Mouse (Mus musculus) embryonic facial prominence, embryonic 10.5 days (tissue): ENCODE measurements around the gene Il1rapl1. TPM values are rescaled to one million over a fixed set of nuclear protein-coding genes. Genes with fewer than 3 reads are reported as not detected.

ENCODE experiments used
- DNase-seq: peaks from one replicate; pipeline ENCODE4 v3.0.0-alpha.2; 2017; ENCODE audit warnings: low spot score
- H3K27ac ChIP-seq: fragments of 300-500 bp; sonication (generic); replicated peaks from 2 replicates; pipeline ENCODE4 v1.5.1; 2016; ENCODE audit warnings: mild to moderate bottlenecking
- H3K27me3 ChIP-seq: fragments of 300-500 bp; sonication (generic); replicated peaks from 2 replicates; pipeline ENCODE4 v1.6.1; 2016; ENCODE audit warnings: low read depth, mild to moderate bottlenecking; ENCODE audit not compliant: poor library complexity, severe bottlenecking
- H3K36me3 ChIP-seq: fragments of 300-500 bp; sonication (generic); replicated peaks from 2 replicates; pipeline ENCODE4 v1.6.1; 2016; ENCODE audit warnings: mild to moderate bottlenecking, moderate library complexity
- H3K4me1 ChIP-seq: fragments of 300-500 bp; sonication (generic); 2 replicates; pipeline ENCODE4 v1.6.1; 2016
- H3K4me3 ChIP-seq: fragments of 300-500 bp; sonication (generic); 2 replicates; pipeline ENCODE4 v1.5.1; 2016; ENCODE audit warnings: mild to moderate bottlenecking, moderate library complexity
- H3K9me3 ChIP-seq: fragments of 300-500 bp; sonication (generic); 2 replicates; pipeline ENCODE4 v1.6.1; 2016; ENCODE audit warnings: mild to moderate bottlenecking
- WGBS: fragments of 180-500 bp; shearing (Covaris S2); methylation state at CpG from one replicate; pipeline ENCODE4 v1.1.7; 2016; 5-methylcytosine and 5-hydroxymethylcytosine counted together
- polyA plus RNA-seq: library from polyadenylated mRNA; unstranded; fragments of >200 nt; fragmentation: Nextera tagmentation; extraction: Ambion mirVana; gene quantifications from 2 replicates; pipeline ENCODE4 v1.2.1, GENCODE M21; 2016

Il1rapl1 gene
- polyA plus RNA-seq, result 0.18 and 0.39 TPM in 2 replicates

DNA sequence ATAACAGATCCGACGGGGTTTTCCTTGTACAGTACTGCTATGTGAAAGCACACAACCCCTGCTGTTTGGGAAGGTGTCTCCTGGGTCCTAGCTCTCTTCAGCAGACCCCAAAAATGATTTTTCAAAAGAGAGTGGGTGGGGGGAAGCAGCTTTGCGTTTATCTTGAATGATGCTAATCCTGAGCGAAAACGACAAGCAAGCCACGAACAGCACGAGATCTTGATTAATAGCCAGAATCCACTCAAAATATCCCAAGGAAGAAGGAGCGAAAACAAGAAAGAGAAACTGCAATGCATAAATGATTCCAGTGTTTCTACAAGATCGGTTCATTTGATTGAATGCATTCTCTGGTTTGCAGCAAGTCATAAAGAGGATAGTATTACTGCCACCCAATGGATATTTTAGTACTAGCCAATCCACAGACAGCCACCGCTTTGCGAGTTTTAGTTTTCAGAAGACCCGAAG is at the start of gene Il1rapl1:
Gene Il1rapl1 (minus strand): TSS at position 37 of the 465 bp plus-strand sequence.
- no peaks in the 10 kb centered on the region for H3K36me3 ChIP-seq
- peak within 1 kb of the TSS; percentile 51 for H3K4me3 ChIP-seq
- peak; percentile 20 for DNase-seq
- no peaks in the 10 kb centered on the region for H3K4me1 ChIP-seq
- H3K9me3 ChIP-seq, result no peaks in the 10 kb centered on the region
- H3K27me3 ChIP-seq, result peaks cover 18% of the 10 kb centered on the region
- no peak within 1 kb of the TSS for H3K27ac ChIP-seq
- WGBS, result 19% methylated on average over 12 of the region's 12 CpGs

DNA sequence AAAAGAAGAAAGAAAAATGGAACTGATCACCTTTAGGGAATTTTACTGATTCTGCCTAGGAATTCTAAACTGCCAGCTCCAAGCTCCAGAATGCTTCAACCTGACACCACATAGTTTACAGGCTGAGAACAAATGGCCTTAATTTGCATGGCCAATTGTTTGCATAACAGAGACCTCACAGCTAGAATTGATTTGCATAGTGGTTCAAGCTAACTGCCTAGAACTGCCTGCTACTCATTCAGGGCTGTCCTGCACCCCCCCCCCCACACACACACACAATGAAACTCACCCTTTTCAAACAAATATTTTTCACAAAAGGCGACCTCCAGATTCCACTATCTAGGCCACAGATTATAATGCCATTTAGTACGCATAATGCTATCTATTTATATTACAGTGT is 42.6 kb upstream of the Il1rapl1 start:
- no peak overlapping the region for H3K27ac ChIP-seq
- no peaks in the 10 kb centered on the region for H3K4me1 ChIP-seq
- no peaks in the 10 kb centered on the region for H3K27me3 ChIP-seq
- DNase-seq, result no peak
- H3K9me3 ChIP-seq, result no peaks in the 10 kb centered on the region
- 41% methylated on average over 2 of the region's 2 CpGs for WGBS
- no peaks in the 10 kb centered on the region for H3K36me3 ChIP-seq
- H3K4me3 ChIP-seq, result no peak overlapping the region

DNA sequence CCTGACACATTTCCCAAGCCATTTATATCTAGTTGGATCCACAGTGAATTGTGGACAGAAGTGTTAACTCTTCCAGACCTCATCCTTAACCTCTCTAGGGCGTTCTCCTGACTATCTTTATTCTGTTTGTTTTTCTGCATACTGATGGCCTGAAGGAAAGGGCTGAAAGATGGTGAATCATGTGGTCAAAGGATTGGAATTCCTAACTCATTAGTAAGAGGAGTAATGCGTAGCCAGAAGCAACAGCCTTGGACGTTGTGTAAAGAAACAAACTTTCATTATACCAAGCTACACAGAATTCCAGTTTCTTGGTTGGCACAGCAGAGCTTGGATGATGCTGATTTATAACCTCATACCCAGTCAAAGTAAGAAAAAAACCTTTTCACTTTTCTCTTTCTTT is 10.2 kb upstream of the Il1rapl1 start:
- Histone ChIP-seq H3K36me3 (no peaks in the 10 kb centered on the region), H3K27me3 (no peaks in the 10 kb centered on the region), H3K27ac (no peak overlapping the region), H3K4me3 (no peak overlapping the region), H3K4me1 (no peaks in the 10 kb centered on the region), H3K9me3 (no peaks in the 10 kb centered on the region)
- no peak for DNase-seq
- 44% methylated on average over 3 of the region's 3 CpGs for WGBS

DNA sequence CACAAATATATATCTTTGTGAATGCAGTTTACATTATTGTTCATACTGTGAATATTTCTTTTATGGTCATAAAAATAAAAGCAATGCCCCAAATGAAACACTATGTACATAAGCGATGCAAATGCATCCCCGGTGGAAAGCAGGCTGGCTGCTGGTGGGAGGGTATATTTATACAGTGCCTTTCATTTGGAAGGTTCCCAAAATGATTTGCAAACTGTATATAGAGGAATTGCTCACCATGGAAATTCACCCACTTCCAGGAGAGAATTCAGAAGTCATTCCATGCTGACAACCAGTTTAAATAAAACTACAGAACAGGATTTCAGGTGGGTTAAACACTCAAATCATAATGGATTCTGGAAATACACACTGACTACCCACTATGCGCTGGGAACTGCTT is 4.6 kb upstream of the Il1rapl1 start:
- WGBS, result 86% methylated on average over 3 of the region's 3 CpGs
- Histone ChIP-seq H3K27ac (no peak overlapping the region), H3K27me3 (no peaks in the 10 kb centered on the region), H3K4me1 (no peaks in the 10 kb centered on the region), H3K4me3 (no peak overlapping the region), H3K9me3 (no peaks in the 10 kb centered on the region), H3K36me3 (no peaks in the 10 kb centered on the region)
- DNase-seq, result no peak

DNA sequence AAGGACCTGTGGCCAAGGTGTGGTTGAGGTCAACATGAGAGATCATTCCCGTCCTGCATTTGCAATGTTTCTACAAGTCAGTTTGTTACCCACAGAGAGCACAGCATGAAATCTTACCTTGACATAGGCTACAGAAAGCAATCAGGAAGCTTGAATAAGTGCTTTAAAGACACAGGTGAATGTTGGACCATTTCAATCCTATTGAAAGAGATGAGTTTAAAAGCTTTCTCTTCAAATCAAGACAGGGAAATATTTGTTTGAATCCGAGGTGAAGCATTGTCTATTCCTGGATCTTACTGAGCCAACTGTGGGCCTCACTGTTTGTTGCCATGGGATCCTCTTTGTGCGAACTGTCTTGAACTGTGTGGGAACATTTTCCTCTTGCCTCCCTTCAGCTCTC is 2.4 kb upstream of the Il1rapl1 start:
- no peak overlapping the region for H3K4me3 ChIP-seq
- no peaks in the 10 kb centered on the region for H3K4me1 ChIP-seq
- DNase-seq, result no peak
- peaks cover 18% of the 10 kb centered on the region for H3K27me3 ChIP-seq
- 52% methylated on average over 3 of the region's 3 CpGs for WGBS
- no peaks in the 10 kb centered on the region for H3K9me3 ChIP-seq
- no peaks in the 10 kb centered on the region for H3K36me3 ChIP-seq
- no peak overlapping the region for H3K27ac ChIP-seq

DNA sequence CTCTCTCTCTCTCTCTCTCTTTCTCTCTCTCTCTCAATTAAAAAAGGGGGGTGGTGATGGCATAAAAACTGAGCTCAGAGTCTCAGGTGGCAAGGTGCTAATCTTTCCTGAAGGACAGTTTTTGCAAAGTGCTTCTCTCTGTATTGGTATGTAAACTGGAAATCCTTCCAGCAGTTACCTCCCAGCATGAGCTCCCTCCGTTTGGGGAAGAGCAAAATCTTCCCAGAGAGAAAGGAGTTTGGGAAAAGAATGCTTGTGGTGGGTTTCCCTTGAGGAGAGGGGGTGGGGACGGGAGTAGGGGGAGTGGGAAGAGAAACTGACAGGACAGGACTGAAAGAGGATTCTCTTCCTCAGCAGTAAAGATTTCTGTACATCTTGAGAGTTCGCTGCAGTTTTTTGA is 881 bp upstream of the Il1rapl1 start:
- WGBS, result 7% methylated on average over 3 of the region's 3 CpGs
- peaks cover 18% of the 10 kb centered on the region for H3K27me3 ChIP-seq
- peak overlapping the region; percentile 51 for H3K4me3 ChIP-seq
- H3K4me1 ChIP-seq, result no peaks in the 10 kb centered on the region
- no peak overlapping the region for H3K27ac ChIP-seq
- no peak for DNase-seq
- H3K36me3 ChIP-seq, result no peaks in the 10 kb centered on the region
- H3K9me3 ChIP-seq, result no peaks in the 10 kb centered on the region

DNA sequence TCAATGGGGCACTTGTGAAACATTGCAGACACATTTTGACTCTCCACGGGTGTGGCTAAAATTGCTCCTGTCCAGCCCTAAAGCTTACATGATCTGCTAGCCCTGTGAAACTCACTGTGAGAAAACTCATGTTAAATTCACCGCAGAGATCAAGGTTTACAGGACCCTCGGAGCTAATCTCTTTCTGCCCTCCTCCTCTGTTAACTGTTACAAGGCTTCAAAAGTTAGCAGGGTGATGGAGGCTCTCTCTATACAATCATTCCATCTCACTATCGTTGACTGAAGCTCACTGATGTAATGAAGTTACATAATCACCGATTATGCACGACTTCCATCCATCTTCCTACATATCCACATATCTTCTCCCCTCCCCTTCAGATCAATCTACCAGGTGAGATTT is 1.9 kb downstream of the Il1rapl1 start:
- Histone ChIP-seq H3K36me3 (no peaks in the 10 kb centered on the region), H3K9me3 (no peaks in the 10 kb centered on the region), H3K27me3 (peaks cover 18% of the 10 kb centered on the region), H3K4me1 (no peaks in the 10 kb centered on the region), H3K4me3 (no peak overlapping the region), H3K27ac (no peak overlapping the region)
- DNase-seq, result no peak
- 60% methylated on average over 6 of the region's 6 CpGs for WGBS

DNA sequence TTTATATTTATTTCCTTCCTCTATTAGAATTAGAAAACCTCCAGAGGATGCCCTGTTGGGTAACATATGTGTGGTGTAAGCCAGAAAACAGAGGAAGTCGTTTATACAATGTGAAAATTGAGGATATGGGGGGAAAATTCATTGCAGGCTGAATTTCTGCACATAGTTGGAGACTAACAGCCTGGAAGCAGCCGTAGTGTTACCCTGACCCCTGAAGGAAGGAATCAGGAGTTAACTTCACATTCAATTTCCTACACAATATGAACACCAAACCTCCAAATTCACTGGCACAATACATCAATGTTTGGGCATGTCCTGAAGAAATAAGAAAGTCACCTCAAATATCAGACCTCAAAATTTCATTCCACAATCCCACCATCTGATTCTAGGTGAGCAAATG is 3.2 kb downstream of the Il1rapl1 start:
- no peak overlapping the region for H3K27ac ChIP-seq
- no peak for DNase-seq
- no peaks in the 10 kb centered on the region for H3K36me3 ChIP-seq
- 43% methylated on average over 2 of the region's 2 CpGs for WGBS
- H3K9me3 ChIP-seq, result no peaks in the 10 kb centered on the region
- no peak overlapping the region for H3K4me3 ChIP-seq
- no peaks in the 10 kb centered on the region for H3K4me1 ChIP-seq
- peaks cover 18% of the 10 kb centered on the region for H3K27me3 ChIP-seq

DNA sequence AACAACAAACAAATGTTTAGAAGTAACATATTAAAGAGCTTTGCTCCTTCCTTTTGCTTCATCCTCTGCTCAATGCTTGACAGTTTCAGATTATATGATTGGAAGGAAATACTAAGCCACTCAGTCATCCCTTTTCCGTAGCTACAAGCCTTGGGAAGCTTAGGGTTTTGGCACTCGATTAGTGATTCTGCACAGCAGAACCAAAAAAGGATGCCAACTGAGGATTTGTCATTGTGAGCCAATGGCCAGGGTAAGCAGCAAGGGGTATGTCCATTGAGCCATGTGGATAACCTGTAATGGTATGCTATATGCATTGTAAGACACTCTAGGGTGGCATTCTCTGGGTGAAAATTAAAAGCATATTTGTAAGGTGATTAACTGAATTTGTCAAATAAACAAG is 5.7 kb downstream of the Il1rapl1 start:
- WGBS, result 71% methylated on average over 2 of the region's 2 CpGs
- Histone ChIP-seq H3K27me3 (peaks cover 16% of the 10 kb centered on the region), H3K4me1 (no peaks in the 10 kb centered on the region), H3K4me3 (no peak overlapping the region), H3K9me3 (no peaks in the 10 kb centered on the region), H3K36me3 (no peaks in the 10 kb centered on the region), H3K27ac (no peak overlapping the region)
- no peak for DNase-seq

DNA sequence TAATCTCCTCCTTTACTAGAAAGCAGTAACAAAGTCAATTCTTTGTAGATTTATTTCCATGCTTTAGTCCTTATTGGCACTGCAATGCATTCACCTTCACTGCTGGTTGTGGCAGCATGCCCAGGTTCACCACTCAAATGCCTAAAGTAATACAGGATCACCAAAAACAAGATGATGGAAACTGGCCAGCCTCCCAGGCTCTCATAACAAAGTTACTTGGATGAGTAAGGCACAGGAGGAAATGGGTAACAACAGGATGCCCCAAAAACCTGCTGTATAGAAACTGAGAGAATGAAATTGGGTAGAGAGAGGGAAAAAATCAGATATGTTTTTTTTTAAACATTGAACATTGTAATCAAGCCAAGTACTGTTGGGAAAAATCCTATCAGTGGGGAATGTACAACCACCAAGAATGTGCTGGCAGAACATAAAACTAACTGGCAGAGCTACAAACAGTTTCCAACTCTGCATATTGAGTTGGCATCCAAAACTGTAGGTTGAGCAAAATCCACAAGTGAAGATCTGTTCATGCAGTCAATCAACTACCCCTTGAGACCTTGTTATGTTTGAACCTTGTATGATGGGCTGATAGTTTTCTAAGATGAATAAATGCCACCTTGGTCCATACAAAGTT is 21.4 kb downstream of the Il1rapl1 start:
- DNase-seq, result no peak
- H3K27me3 ChIP-seq, result no peaks in the 10 kb centered on the region
- no peaks in the 10 kb centered on the region for H3K9me3 ChIP-seq
- H3K4me3 ChIP-seq, result no peak overlapping the region
- no peak overlapping the region for H3K27ac ChIP-seq
- H3K36me3 ChIP-seq, result no peaks in the 10 kb centered on the region
- H3K4me1 ChIP-seq, result no peaks in the 10 kb centered on the region

DNA sequence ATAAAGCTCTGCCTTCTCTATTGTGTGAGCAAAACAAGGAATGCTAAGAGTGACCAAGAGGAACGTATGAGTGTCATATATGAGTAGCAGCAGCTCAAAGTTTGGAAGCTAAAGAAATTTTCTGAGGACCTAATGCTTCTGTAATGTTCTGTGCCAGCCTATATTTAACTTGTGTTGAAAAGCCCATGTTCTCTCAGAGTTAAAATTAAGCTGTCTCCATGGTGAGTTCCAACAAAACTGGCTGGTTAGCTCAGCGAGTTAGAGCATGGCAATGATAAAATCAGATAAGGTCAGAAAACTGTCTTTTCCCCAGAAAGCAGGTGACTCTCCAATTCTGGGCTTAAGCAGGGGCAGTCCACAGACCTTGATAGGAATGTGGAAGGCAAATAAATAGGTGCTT is 25.6 kb downstream of the Il1rapl1 start:
- Histone ChIP-seq H3K27ac (no peak overlapping the region), H3K36me3 (no peaks in the 10 kb centered on the region), H3K9me3 (no peaks in the 10 kb centered on the region), H3K4me1 (no peaks in the 10 kb centered on the region), H3K4me3 (no peak overlapping the region), H3K27me3 (no peaks in the 10 kb centered on the region)
- DNase-seq, result no peak
- WGBS, result 66% methylated on average over 2 of the region's 2 CpGs

DNA sequence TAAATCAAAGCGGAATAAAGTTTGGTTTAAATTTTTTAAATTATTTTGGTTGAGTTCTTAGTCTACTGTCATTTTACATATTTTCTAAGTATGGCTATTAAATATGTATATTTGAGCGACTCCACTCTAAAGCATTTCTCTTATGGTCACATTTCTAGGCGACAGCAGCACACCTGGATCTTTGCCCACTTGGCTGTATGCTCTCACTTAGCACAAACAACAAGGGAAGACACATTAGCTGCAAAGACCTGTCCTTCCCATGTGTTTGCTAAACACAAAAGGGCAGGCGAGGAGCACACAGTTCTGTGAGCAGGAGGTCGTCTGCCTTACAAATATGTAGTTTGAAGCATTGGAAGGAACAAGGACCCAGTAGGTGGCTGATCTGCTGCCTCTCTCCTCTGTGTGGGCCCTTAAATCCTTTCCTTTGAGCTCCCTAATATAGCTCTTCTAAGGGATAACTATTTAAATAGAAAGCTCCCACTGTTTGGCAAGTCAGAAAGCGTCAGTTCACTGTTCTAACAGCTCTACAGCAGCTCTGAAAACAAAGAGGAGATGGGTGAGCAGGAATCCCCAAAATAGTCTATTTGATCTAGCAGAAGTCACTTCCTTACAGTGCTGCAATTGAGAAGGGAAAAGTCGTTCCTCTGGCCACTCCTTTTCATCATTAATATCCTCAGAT is 42.6 kb downstream of the Il1rapl1 start:
- H3K4me3 ChIP-seq, result no peak overlapping the region
- no peak overlapping the region for H3K27ac ChIP-seq
- no peaks in the 10 kb centered on the region for H3K4me1 ChIP-seq
- H3K36me3 ChIP-seq, result no peaks in the 10 kb centered on the region
- no peak for DNase-seq
- H3K9me3 ChIP-seq, result no peaks in the 10 kb centered on the region
- H3K27me3 ChIP-seq, result no peaks in the 10 kb centered on the region
- WGBS, result 40% methylated on average over 7 of the region's 7 CpGs

DNA sequence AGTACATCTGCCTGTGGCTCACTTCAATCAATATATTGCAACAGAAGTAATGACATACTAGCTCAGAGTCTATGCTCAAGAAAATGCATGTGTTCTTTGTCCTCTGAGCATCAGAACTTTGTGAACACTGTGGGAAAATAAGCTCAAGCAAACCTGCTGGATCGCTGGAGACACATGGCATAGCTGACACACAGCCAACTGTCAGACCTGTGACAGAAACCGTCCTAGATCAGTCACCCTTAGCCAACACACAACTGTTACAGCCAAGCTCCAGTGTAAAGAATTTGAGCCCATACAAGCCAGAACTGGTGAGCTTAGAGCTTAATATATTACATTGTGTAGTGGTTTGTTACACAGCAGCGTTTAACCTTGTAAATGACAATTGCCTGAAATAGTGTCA is 45.1 kb downstream of the Il1rapl1 start:
- 83% methylated on average over 3 of the region's 3 CpGs for WGBS
- Histone ChIP-seq H3K4me3 (no peak overlapping the region), H3K9me3 (no peaks in the 10 kb centered on the region), H3K27me3 (no peaks in the 10 kb centered on the region), H3K36me3 (no peaks in the 10 kb centered on the region), H3K4me1 (no peaks in the 10 kb centered on the region), H3K27ac (no peak overlapping the region)
- DNase-seq, result no peak
